Mouse (Mus musculus) thymus, postnatal 10 days (tissue): ENCODE measurements around the gene Fbxo5.

ENCODE experiments used
- DNase-seq, 2 experiments: peaks; one replicate each; pipeline ENCODE4 v3.0.0; 2021; ENCODE audit warnings: low spot score in 2 of 2

Fbxo5 gene

GRCm38 (mm10) chr10:5805243-5805730, at the start of gene Fbxo5:
Gene Fbxo5 (minus strand): TSS chr10:5805600.
- peak; percentile 96 to 99 for DNase-seq

DNA sequence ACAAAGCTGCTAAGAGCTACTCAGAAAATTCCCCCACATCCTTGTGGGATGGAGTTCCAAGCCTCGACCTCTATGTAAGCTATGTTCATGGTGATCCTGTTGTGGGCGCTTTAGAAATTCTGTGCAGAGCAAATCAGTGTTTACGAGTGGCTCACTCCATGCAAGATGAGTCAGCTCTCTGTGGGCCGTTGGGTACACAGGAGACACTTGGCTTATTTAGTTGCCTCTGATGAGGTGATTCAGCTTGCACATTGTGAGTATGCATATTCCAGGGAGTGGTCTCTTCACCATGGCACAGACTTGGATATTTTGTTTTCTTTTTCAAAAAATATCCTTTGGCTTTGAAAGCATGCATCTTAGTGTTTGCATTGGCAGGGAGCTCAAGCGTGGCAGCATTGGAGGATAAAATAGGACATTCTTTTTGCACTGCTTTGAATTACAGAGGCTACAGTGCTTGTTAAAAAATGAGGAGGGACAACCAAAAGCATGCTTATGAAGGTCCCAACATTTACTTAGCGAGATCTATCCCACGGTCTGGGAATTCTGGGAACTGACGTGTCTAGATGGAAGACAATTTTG, 48.0 kb upstream of the Fbxo5 start:
- DNase-seq, result no peak

DNA sequence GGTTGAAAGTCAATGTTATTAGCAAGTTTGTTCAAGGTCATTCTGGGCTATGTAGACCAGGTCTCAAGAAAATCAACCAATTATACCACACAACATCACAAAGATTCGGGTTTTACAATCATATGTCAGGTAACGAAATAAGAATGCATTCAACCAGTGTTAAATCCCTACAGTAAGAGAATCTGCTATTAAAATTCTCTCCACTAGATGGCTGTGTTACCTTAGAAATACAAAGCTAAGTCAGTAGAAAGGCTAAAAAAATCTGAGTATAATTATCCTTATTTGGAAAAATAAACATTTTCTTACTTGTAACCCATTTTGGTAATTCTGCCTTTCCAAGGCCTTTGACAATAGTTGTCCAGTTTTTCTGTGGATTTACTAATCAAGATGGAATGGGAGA, 41.5 kb upstream of the Fbxo5 start:
- peak in 1 of 2 experiments; percentile 6 for DNase-seq

GRCm38 (mm10) chr10:5841369-5841768, 36.0 kb upstream of the Fbxo5 start:
- DNase-seq, result peak; percentile 30 to 74

DNA sequence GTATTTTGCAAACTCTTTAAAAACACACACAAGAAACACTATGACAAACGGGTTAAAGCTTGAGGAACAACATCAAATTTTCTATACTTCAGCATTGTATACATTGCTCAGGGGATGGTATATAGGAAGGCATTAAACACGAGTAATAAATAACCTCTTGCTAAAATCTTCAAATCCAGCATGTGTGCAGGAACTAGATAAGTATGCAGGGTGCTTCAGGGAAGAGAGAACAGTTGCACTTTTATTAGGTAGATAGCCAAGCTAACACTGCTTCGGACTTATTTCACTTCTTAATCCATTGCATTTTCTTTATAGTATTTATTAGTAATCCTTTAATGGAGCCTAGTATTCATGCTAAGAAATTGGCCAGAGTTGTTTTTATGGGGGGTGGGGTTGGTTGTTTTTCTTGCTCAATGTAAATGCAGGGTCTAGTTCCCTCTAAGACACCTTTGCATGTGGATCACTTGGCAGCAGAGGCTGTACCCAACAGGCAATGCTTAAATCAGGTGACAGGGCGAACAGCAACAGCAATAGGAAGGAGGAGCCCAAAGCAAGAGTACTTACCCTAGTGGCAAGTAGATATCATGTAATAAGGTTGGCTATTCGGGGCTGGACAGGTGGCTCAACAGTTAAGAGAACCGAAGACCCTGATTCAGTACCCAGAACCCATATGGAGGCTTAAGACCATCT, 21.1 kb upstream of the Fbxo5 start:
- DNase-seq, result no peak

- peak; percentile 35 to 42 for DNase-seq
These were observed 19.4 kb upstream of the Fbxo5 start for GRCm38 (mm10) chr10:5824779-5825178.

- DNase-seq, result peak; percentile 96 to 97
These were observed 18.5 kb upstream of the Fbxo5 start, which contains the start of gene Mtrf1l for GRCm38 (mm10) chr10:5823740-5824491. Gene Mtrf1l (minus strand): TSS chr10:5823910.

DNA sequence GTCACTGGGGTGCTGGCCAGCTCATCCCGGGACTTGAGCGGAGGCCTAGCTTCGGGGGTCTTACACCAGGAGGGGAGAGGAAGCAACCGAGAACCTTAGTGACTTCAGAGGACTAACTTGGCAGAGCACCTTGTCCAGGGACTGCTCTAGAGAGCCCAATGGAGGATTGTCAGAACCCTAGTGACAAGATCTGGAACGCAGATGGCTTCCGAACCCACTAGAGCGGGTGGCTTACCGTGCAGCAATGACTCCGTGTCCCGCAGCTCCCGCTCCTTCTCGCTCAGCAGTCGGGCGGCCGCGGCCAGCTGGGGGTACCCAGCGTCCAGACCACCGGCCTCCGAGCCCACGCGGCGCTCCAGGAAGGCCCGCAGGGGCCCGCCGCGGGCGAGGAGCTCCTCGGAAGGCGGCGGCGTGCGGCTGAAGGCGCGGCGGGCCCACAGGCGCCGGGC, 17.9 kb upstream of the Fbxo5 start:
- DNase-seq, result no peak

DNA sequence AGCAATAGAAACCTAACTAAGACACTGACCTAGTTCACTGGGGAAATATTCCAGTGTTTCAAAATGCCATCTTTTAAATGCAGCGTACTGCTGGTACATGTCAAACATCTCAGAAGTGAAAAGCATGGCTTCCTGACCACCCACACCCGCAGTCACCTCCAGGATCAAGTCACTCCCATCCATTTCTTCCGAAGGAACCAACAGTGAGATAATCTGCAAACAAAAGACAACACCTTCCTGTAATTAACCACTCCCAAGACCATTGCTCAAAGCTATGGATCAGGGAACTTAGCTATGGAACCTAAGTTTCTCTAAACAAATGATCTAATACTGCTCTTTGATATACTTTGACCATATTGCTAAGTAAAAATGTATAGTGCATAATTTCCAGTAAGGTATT, 13.4 kb upstream of the Fbxo5 start:
- no peak for DNase-seq

DNA sequence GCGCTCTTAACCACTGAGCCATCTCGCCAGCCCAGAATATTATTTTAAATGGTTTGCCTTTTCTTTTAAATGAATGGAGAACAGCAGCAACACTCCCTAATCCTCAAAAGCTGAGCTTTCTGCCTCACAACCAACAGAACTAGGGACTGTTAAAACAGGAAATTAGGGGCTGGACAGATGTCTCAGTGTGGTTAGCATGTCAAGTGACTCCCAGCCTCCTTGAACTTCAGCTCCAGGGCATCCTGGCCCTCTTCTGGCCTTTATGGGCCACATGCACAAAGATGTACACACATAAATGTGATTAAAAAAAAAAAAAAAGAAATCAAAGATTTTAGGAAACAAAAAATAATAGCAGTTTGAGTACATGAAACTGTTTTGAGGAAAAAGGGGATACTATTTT, 10.6 kb upstream of the Fbxo5 start:
- DNase-seq, result no peak

- no peak for DNase-seq
These were observed 8.3 kb upstream of the Fbxo5 start for GRCm38 (mm10) chr10:5813724-5814123.

GRCm38 (mm10) chr10:5807683-5808082, 2.3 kb upstream of the Fbxo5 start:
- DNase-seq, result no peak

DNA sequence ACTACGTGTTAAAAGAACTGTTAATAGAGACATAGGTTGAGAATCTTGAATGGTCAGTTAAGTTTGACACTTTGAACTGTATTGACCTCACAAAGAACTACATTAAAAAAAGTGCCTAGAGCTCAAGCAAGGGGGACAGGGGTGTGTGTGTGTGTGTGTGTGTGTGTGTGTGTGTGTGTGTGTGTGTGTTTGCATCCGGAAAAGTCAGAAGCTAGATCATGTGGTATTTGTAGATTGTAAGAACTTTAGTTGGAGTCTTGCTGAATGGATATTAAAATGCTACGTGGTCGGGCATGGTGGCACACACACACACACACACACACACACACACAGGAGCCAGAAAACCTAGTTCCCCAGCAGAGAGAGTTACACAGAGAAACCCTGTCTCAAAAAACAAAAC, 1.6 kb upstream of the Fbxo5 start:
- no peak for DNase-seq

GRCm38 (mm10) chr10:5806416-5806815, 1.0 kb upstream of the Fbxo5 start:
- no peak for DNase-seq

GRCm38 (mm10) chr10:5805731-5806307, 419 bp upstream of the Fbxo5 start:
- peak; percentile 95 to 96 for DNase-seq

- DNase-seq, result peak; percentile 30 to 58
These were observed 676 bp downstream of the Fbxo5 start for GRCm38 (mm10) chr10:5804691-5805156.

GRCm38 (mm10) chr10:5803739-5804138, 1.7 kb downstream of the Fbxo5 start:
- DNase-seq, result no peak

DNA sequence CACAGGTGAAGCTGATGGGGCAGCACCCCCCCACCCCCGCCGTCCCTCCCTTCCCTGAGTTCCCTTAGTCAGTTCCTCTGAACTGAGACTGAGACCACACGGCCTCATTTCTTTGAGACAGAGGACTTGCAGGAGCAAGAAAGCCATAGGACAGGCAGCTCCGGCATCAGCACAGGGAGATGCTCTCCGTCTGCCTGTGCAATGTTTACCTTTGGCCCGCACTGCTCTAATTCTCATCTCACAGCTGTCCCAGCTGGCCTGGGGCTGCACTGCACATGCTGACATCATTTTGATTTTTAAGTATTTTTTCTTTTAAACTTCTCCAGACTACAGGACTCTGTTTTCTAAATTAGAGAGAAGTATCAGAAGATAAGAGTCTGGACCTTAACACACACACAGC, 2.5 kb downstream of the Fbxo5 start:
- DNase-seq, result no peak

- DNase-seq, result peak in 1 of 2 experiments; percentile 40
These were observed 4.9 kb downstream of the Fbxo5 start for GRCm38 (mm10) chr10:5800490-5800889.

DNA sequence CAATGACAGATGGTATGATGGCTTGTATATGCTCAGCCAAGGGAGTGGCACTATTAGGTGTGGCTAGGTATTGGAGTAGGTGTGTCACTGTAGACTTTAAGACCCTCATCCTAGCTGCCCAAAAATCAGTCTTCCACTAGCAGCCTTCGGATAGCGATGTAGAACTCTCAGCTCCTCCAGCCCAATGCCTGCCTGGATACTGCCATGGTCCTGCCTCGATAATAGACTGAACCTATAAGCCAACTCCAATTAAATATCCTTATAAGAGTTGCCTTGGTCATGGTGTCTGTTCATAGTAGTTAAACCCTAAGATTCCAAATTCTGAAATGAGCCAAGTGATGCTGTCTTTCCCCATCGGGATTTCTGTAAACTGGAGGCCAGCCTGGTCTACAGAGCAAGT, 7.3 kb downstream of the Fbxo5 start:
- DNase-seq, result no peak

DNA sequence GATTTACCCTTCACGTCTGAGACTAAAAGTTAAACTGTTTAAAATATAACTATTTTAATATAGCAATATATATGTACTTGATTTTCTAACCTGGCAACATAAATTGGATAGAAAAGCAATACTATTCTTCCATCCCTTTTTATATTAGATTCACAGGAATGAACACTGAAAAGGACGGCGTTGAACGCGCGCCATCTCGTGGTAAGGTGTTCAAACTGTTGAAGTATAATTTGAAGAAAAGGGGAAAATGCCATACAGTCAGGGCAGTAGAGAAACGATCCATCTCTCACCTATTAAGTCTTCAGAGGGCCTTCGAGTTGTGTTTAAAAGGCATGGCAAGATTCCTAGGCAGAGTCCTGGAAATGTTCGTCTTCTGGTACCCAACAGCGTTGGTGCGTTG, 14.7 kb downstream of the Fbxo5 start:
- DNase-seq, result peak in 1 of 2 experiments; percentile 29

GRCm38 (mm10) chr10:5786923-5787322, 18.5 kb downstream of the Fbxo5 start:
- no peak for DNase-seq
